Mouse (Mus musculus): Measurements from ENCODE around the gene Apba3.

Gene Apba3

GRCm38 (mm10) chr10:81319741-81320549 is 53.2 kb downstream of the Apba3 start:
- in situ Hi-C loops (cut with MboI; ENCODE audit: low pct_unique_long_range_greater_than_20kb in 1 of 2, low sequenced_read_pairs in 2 of 2, unreplicated experiment in 1 of 2), result no loop called here

DNA sequence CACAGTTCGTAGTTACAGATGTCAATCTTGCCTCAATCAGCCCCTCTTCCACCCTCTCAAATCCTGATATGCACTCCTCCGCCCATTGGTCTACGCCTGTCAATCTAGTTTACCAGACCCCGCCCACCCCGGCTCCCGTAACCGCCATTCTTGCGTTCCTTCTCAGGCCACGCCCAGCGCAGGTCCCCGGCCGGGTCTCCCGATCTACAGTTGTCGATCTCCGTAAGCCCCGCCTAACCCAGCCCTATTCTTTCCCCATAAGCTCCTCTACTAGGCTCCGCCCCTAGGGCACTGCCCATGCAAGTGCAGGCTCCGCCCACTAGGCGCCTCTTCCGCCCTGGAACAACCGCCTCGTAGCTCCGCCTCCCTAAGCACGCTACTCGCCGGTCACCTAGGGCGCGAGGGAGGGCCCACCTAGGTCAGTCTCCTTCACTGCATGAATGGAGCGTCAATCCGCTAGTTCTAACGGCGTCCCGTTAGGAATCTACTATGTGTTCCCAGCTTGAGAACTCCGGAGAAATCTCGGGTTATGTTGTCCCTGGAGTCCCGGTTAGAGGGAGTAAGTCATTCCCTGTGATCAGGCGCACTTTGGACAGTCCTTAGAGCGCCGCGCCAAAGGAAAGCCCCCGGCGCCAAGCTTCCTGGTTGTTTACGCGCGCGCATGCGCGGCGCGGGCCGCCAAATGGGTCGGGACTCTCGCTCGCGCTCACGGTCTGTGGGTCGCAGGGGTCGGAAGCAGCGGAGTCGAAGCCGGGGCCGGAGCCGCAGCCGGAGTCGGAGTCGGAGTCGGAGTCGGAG is 54.0 kb downstream of the Apba3 start, which contains the start of gene Cactin:
Cactin (plus strand) TSS at position 554 of the 798 bp plus-strand sequence.
- in situ Hi-C loops (cut with MboI; ENCODE audit: low pct_unique_long_range_greater_than_20kb in 1 of 2, low sequenced_read_pairs in 2 of 2, unreplicated experiment in 1 of 2), result no loop called here

DNA sequence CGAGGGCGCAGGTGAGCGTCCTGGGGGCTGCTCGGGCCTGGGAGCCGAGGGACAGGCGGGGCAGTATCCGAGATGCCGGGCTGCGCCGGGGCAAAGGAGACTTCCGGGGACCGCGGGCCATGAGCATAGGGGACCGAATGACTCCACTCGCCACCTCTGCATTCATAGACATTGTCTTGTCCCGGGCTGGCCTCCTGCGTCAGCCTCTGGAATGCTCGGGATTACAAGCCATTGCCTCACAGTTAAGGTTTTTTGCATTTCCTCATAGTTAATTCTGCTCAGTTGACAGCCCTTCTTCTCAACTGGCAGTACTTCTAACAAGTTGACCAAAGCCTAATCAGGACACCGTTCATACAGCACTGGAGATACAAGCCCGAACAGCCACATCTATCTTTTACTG is 54.7 kb downstream of the Apba3 start:
- in situ Hi-C loops (cut with MboI; ENCODE audit: low pct_unique_long_range_greater_than_20kb in 1 of 2, low sequenced_read_pairs in 2 of 2, unreplicated experiment in 1 of 2), result no loop called here

- in situ Hi-C loops (cut with MboI; ENCODE audit: low pct_unique_long_range_greater_than_20kb in 1 of 2, low sequenced_read_pairs in 2 of 2, unreplicated experiment in 1 of 2), result no loop called here
Observed at GRCm38 (mm10) chr10:81322444-81322843, 55.7 kb downstream of the Apba3 start.

Measured in mouse embryonic stem cell (cell line).